Mouse (Mus musculus) naive thymus-derived CD4-positive, alpha-beta T cell, adult 2 months (primary cell): ENCODE measurements around the gene 4930426L09Rik.
"Not testable (repeated sequence)": the region's sequence is repeated elsewhere in the genome, so short reads cannot be mapped to it uniquely, and the experiment has no call there.

Experiments
- DNase-seq: peaks from one replicate; pipeline ENCODE4 v3.0.0-alpha.2; 2011; ENCODE audit warnings: low read depth

4930426L09Rik gene

GRCm38 (mm10) chr2:18970461-18970860, 27.7 kb upstream of the 4930426L09Rik start:
- no peak for DNase-seq

- no peak for DNase-seq
Observed at GRCm38 (mm10) chr2:18971564-18971963, 26.6 kb upstream of the 4930426L09Rik start.

- DNase-seq: no peak
Observed at GRCm38 (mm10) chr2:18974882-18975645, 23.1 kb upstream of the 4930426L09Rik start.

GRCm38 (mm10) chr2:18976175-18976574, 22.0 kb upstream of the 4930426L09Rik start:
- DNase-seq: no peak

- DNase-seq: peak; percentile 52
Observed at GRCm38 (mm10) chr2:18977201-18977805, 20.8 kb upstream of the 4930426L09Rik start.

GRCm38 (mm10) chr2:18979046-18979445, 19.1 kb upstream of the 4930426L09Rik start:
- DNase-seq: no peak

GRCm38 (mm10) chr2:18979675-18980074, 18.5 kb upstream of the 4930426L09Rik start:
- DNase-seq: no peak

- DNase-seq: peak; percentile 67
Observed at GRCm38 (mm10) chr2:18982581-18982980, 15.6 kb upstream of the 4930426L09Rik start.

GRCm38 (mm10) chr2:18983546-18983945, 14.6 kb upstream of the 4930426L09Rik start:
- no peak for DNase-seq

GRCm38 (mm10) chr2:18984095-18984847, 13.9 kb upstream of the 4930426L09Rik start:
- peak; percentile 85 for DNase-seq

- no peak for DNase-seq
Observed at GRCm38 (mm10) chr2:18985506-18985905, 12.6 kb upstream of the 4930426L09Rik start.

- DNase-seq: peak; percentile 88
Observed at GRCm38 (mm10) chr2:18988885-18989284, 9.3 kb upstream of the 4930426L09Rik start.

- no peak for DNase-seq
Observed at GRCm38 (mm10) chr2:18992512-18993510, 5.3 kb upstream of the 4930426L09Rik start.

GRCm38 (mm10) chr2:18996451-18997211, 1.5 kb upstream of the 4930426L09Rik start:
- peak; percentile 53 for DNase-seq

- peak; percentile 67 for DNase-seq
Observed at GRCm38 (mm10) chr2:18997387-18997971, 664 bp upstream of the 4930426L09Rik start.

- no peak for DNase-seq
Observed at GRCm38 (mm10) chr2:18999395-18999794, 1.3 kb downstream of the 4930426L09Rik start.

GRCm38 (mm10) chr2:19004801-19005200, 6.7 kb downstream of the 4930426L09Rik start:
- no peak for DNase-seq

GRCm38 (mm10) chr2:19006124-19006523, 8.0 kb downstream of the 4930426L09Rik start:
- DNase-seq: peak; percentile 42

- no peak for DNase-seq
Observed at GRCm38 (mm10) chr2:19007580-19007979, 9.4 kb downstream of the 4930426L09Rik start.

- not testable (repeated sequence) for DNase-seq
Observed at GRCm38 (mm10) chr2:19010541-19010940, 12.4 kb downstream of the 4930426L09Rik start.
